Mouse (Mus musculus) CD4-positive helper T cell, adult 2 months (primary cell): ENCODE results near the gene Fam222b.
A peak's percentile ranks its signal among the peaks of the same experiment; 100 is the strongest.
"Not testable (repeated sequence)": the region's sequence is repeated elsewhere in the genome, so short reads cannot be mapped to it uniquely, and the experiment has no call there.

Source experiments
- DNase-seq: peaks from one replicate; pipeline ENCODE4 v3.0.0-alpha.2; 2012; ENCODE audit warnings: low read depth, missing footprints, low spot score

Gene Fam222b

GRCm38 (mm10) chr11:78087756-78088281 lies 6.6 kb upstream of the Fam222b start:
- DNase-seq, result no peak

DNA sequence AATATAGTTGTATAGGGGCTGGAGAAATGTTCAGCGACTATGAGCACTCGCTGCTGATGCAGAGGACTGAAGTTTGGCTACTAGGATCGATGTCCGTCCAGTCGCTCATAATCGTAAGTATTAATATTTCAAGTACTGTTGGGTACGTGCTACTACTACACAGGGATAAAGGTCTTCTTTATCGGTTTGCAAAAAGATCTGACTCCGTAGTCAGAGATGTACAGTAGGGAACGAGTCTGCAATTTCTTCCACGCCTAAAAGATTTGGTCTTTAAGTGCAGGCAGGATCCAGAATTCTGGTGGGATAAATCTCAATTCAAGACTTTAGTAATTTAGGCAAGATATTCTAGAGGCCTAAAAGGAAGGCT lies 340 bp upstream of the Fam222b start:
- no peak for DNase-seq

DNA sequence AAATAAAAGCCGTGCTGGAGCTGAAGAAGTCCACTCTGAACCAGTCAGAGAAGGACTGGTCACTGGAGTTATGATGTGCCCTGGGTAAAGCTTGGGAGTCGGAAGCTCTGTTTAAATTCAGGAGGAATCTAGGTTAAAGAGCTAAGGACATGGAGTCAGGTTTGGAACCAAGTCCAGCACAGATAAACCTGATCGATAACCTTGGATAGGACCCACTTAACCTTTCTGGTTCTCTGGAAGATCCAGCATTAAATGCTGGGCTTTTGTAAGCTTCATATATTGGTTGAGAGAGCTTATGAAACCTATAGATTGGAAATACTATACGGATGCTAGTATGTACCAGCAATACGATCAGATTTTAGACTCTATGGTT lies 670 bp downstream of the Fam222b start:
- DNase-seq, result no peak

DNA sequence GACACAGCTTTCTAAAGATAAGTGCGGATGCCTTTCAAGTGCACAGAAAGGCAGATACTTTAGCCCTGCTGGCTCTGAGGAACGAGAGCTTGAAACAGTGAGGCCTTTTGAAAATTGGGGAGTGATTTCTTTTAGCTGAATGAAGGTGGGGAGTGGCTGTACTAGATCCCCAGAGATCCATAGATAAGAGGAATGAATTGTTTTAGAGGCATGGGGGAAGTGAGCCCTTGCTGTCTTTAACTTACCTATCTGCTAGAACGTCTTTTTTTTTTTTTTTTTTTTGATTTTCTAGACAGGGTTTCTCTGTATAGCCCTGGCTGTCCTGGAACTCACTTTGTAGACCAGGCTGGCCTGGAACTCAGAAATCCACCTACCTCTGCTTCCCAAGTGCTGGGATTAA lies 2.6 kb downstream of the Fam222b start:
- no peak for DNase-seq

- no peak for DNase-seq
Observed at GRCm38 (mm10) chr11:78100746-78101145, 6.3 kb downstream of the Fam222b start.

- DNase-seq, result no peak
Observed at GRCm38 (mm10) chr11:78102142-78102541, 7.7 kb downstream of the Fam222b start.

DNA sequence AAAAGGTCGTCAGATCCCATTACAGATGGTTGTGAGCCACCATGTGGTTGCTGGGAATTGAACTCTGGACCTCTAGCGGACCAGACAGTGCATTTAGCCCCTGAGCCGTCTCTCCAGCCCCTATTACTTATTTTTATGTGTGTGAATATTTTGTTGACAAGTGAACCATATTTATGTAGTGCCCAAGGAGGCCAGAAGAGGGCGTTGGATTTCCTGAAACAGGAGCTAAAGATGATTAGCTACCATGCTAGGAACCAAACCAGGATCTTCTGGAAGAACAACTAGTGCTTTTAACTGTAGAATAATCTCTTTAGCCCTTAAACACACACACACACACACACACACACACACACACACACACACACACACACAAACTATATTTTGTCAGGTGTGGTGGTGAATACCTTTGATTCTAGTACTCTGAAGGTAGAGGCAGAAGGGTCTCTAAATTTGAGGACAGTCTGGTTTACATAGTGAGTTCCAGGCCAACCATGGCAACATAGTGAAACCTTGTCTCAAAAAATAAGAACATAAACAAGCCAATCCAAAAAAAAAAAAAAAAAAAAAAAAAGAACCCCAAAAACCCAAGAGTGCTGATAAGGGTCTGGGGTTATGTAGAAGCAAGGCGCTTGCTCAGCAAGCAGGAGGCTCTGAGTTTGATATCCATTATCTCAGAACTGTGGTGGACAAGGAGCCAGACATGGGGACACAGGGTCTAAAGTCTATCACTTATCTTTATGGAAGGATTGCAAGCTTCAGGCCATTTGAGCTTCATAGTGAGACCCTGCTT lies 8.7 kb downstream of the Fam222b start:
- DNase-seq, result no peak

DNA sequence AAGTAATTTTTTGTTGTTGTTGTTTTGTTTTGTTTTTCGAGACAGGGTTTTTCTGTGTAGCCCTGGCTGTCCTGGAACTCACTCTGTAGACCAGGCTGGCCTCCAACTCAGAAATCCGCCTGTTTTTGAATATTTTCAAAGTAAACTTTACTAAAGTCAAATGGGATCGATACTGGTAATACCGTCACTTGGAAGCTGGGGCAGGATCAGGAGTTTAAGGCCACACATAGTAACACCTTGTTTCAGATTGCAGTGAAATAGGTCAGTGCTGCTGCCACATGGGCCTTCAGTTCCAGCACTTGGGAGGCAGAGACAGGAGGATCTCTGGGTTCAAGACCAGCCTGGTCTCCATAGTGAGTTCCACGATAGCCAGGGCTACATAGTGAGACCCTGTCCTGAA lies 10.0 kb downstream of the Fam222b start:
- no peak for DNase-seq

- no peak for DNase-seq
Observed at GRCm38 (mm10) chr11:78113616-78114015, 19.2 kb downstream of the Fam222b start.

DNA sequence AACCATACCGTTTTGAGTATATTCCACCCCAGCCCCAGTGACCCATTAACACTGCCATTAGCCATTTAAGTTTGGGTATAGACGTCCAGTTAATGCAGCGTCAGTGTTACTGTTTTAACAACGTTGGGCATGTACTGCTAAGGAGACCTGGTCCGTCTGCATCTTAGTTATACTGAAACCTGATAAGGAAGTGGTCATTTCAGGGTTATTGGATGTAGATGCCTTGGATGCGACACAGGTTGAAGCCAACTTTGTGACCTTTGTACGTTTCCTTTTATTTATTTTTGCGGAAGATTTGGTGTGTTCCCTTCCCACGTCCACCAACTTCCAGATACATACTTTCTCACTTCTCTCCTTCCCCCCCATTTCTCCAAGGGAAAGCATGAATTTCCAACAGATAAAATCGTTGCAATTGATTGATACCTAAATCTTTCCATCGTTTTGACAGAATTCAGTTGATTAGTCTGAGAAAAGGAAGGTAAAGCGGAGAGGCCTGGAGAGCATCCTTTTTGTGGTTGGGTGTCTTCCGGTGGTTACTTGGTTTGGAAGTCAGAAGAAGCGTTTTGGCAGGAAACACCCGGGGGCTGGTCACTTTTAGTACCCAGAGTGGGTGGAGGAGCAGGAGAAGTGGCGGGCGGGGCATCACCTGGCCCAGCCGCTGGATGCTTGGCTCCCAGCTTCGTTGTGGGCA lies 20.4 kb downstream of the Fam222b start:
- DNase-seq, result no peak

DNA sequence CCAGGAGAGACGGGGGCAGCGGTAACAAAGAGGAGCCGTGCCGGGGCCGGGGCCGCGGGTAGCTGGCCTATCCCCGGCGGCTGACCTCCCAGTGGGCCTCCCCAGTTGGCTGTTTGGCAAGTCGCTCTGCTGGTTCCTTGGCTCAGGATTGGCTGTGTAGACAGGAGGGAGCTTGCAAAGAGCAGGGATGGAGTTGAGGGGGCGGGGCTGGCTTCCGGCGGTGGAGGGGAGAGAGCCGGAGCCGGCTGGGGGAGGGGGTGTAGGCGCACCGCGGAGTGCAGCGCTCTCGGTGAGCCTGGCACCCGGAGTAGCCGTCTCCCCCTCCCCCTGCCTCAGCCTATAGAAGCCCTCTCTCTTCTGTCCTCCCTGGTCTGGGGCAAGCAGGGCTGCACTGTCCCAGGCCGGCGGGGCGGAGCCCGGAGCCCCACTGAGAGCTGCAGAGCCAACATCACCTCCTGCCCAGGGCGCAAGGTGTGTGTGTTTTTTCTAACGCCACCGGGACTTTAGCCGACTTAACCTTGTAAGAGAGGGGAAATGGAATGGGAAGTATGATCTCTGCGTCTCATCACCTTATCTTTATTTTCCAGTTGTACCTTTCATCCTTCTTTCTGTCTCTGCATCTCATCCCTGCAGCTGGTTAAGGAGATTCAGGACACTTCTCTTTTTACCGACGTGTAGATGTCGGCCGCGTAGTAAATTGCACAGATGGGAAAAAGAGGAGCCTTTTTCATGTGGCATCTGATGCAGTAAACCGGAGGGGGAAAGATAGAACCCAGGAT lies 21.1 kb downstream of the Fam222b start:
- peak; percentile 79 for DNase-seq

DNA sequence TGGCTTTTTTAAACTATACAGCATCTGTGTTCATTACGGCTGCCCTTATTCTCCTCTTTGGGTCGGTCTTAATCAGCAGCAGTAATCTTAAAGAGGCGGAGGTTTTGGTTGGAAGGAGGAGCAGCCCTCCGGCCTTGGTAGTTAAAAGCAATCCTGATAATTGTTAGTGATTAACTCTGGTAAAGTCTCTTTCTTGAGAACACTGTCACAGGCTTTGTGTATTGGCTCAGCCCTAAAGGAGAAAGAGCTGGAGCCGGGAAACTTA lies 21.6 kb downstream of the Fam222b start:
- no peak for DNase-seq

GRCm38 (mm10) chr11:78118467-78118866 lies 24.0 kb downstream of the Fam222b start:
- DNase-seq, result no peak

GRCm38 (mm10) chr11:78119898-78120297 lies 25.4 kb downstream of the Fam222b start:
- no peak for DNase-seq

- no peak for DNase-seq
Observed at GRCm38 (mm10) chr11:78121176-78121575, 26.7 kb downstream of the Fam222b start.

DNA sequence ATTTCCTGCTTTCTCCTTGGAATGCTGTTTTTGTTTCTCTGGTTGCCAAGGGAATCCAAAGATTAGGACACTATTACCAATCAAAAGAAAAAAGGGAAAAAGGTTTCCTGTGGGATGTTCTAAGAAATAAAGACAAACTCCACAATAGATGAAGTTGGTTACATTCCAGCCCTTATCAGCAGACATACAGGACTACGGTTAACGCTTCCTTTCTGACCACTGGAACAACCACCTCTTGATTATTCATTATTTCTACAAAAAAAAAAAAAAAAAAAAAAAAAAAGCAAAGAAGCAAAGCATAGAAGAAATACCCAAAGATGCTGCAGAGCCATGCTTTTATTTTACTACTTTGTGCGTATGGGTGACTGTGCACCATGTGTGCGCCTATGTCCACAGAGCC lies 28.4 kb downstream of the Fam222b start:
- DNase-seq, result no peak

DNA sequence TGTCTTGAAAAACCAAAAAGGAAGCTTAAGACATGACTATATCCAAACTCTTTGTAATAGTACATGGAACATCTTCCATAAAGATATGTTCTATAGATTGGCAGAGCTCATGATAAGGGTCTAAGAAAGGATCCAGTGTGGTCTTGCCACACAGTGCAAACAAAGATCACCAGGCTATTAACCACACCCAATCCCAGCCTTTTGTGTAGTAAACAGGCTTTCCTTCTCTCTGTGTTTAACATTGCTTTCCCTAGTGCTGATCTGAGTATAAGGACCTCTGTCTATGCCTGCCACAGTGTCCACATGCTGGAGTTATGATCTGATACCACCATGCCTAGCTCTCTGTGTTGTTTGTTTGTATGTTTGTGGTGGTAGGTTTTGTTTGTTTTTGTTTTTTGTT lies 29.3 kb downstream of the Fam222b start:
- DNase-seq, result no peak

DNA sequence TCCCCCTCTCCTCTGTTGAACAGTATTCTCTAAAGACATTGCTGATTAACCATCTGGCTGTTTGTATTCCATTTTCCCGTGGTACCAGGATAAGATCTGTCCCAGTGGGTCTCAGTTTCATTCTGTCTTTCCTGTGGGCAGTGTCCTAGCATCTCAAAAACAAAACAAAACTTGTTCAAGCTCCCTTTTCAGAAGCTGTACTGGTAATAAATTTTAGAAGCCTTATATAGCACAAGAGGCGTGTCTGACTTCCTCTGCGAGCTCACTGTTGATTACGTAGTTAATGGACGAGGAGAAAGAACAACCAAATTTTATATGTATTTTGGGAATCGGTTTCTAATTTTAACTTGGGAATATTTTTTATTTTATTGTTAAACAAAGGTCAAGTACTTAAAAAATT lies 31.2 kb downstream of the Fam222b start:
- no peak for DNase-seq

- no peak for DNase-seq
Observed at GRCm38 (mm10) chr11:78126739-78127138, 32.3 kb downstream of the Fam222b start.

GRCm38 (mm10) chr11:78129458-78129857 lies 35.0 kb downstream of the Fam222b start:
- DNase-seq, result no peak

GRCm38 (mm10) chr11:78133915-78134314 lies 39.5 kb downstream of the Fam222b start:
- DNase-seq, result no peak

- no peak for DNase-seq
Observed at GRCm38 (mm10) chr11:78134344-78134743, 39.9 kb downstream of the Fam222b start.

DNA sequence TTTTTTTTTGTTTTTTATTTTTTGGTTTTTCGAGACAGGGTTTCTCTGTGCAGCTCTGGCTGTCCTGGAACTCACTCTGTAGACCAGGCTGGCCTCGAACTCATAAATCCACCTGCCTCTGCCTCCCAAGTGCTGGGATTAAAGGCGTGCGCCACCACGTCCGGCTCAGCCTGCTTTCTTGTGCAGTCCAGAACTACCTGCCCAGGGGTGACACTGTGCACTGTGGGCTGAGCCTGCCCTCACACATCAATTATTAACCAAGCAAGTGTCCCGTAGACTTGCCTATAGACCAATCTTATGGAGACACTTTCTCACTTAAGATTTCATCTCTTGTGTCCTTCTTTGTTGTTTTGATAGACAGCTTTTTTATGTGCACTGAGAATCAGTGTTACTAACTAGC lies 40.9 kb downstream of the Fam222b start:
- not testable (repeated sequence) for DNase-seq
